In genomic region chr4:151899707-151900384, GRCm38 (mm10) we compare ENCODE assay signal across 13 mouse cellular contexts. TPM values are rescaled to one million over a fixed set of nuclear protein-coding genes. Genes with fewer than 3 reads are reported as not detected.
A peak's percentile ranks its signal among the peaks of the same experiment; 100 is the strongest.
DNase-seq lines count a peak whose midpoint lies in the region; ATAC-seq and TF ChIP-seq lines count a peak whose summit lies in the region.
"Had no signal": no experiment of that assay in that cellular context is flagged by ENCODE, and none has a peak within 500 bp of the region (broad histone marks: within the 10 kb centered on the region; RNA-seq: fewer than 3 reads in every experiment).

No protein-coding gene starts in this region.

- ATAC-seq in CD4-positive, CD25-positive, alpha-beta regulatory T cell, adult 4 months = no peak
- ATAC-seq in granulocyte monocyte progenitor cell, adult 5-6 weeks (replicated peaks; ENCODE audit: poor library complexity, severe bottlenecking) = peak; percentile 40

- H3K9ac ChIP-seq in ES-Bruce4 (ENCODE audit: low read depth, poor library complexity, severe bottlenecking) = no peak overlapping the region
- H3K9ac ChIP-seq: heart, embryonic 13.5 days had no signal

- DNase-seq in CD4-positive, CD25-positive, alpha-beta regulatory T cell, adult 2 months (ENCODE audit: low read depth, low spot score) = peak; percentile 20
- DNase-seq in layer of hippocampus, adult 2 months (ENCODE audit: low spot score in 2 of 2) = no peak
- DNase-seq in layer of hippocampus, adult 9-10 months (ENCODE audit: low spot score) = no peak
- no peak for DNase-seq in layer of hippocampus, postnatal 25 days (ENCODE audit: extremely low spot score in 1 of 2, low spot score in 1 of 2)
- DNase-seq in c-Kit-positive CD71-positive TER-119-positive erythroid progenitor cells, embryonic 14.5 days (ENCODE audit: low spot score) = no peak
- DNase-seq: cerebellum, postnatal 36 days; left cerebral cortex, postnatal 4 days had no signal

- no peak for TF ChIP-seq EP300 in ES-Bruce4 (IDR thresholded peaks at IDR 0.05; ENCODE audit: insufficient read depth, low read depth, low read length)

- H3K4me3 ChIP-seq in layer of hippocampus, adult 2 months = no peak overlapping the region
- no peak overlapping the region for H3K4me3 ChIP-seq in ES-Bruce4 (ENCODE audit: low read depth, low read length)
- H3K4me3 ChIP-seq: erythroblast, embryonic 14.5 days; heart, embryonic 13.5 days had no signal

- TF ChIP-seq POLR2A in ES-Bruce4 (IDR thresholded peaks at IDR 0.05; ENCODE audit: insufficient read depth, low read length) = no peak

- H3K9me3 ChIP-seq in ES-Bruce4 (replicated peaks; ENCODE audit: control insufficient read depth, insufficient read depth, low read length, poor library complexity, severe bottlenecking) = no peaks in the 10 kb centered on the region

- peaks cover 4% of the 10 kb centered on the region for H3K4me1 ChIP-seq in ES-Bruce4 (ENCODE audit: control insufficient read depth, insufficient read depth, low read length)

- no peaks in the 10 kb centered on the region for H3K36me3 ChIP-seq in ES-Bruce4 (ENCODE audit: control insufficient read depth, insufficient read depth, low read length, poor library complexity, severe bottlenecking)
- H3K36me3 ChIP-seq: heart, embryonic 13.5 days had no signal

- H3K27me3 ChIP-seq in ES-Bruce4 (ENCODE audit: control insufficient read depth, insufficient read depth, low read length, poor library complexity, severe bottlenecking) = no peaks in the 10 kb centered on the region
- H3K27me3 ChIP-seq: heart, embryonic 13.5 days had no signal

- peak; percentile 44 for TF ChIP-seq CTCF in layer of hippocampus, adult 2 months (conservative IDR thresholded peaks at IDR 0.05)
- peak; percentile 73 for TF ChIP-seq CTCF in ES-Bruce4 (IDR thresholded peaks at IDR 0.05; ENCODE audit: low read depth, low read length)

- no peak overlapping the region for H3K27ac ChIP-seq in layer of hippocampus, adult 2 months
- H3K27ac ChIP-seq in ES-Bruce4 (ENCODE audit: insufficient read depth, low read length) = no peak overlapping the region
- H3K27ac ChIP-seq: heart, embryonic 13.5 days; macrophage had no signal

RNA-seq across cellular contexts. Expression of gene Dnajc11, which starts 33.6 kb away (rescaled TPM):
- 10 to 100 TPM; 25.8 to 42.0 TPM for polyA plus RNA-seq in CD4-positive, CD25-positive, alpha-beta regulatory T cell, adult 4 months (2017; shearing (Covaris generic))
- total RNA-seq in layer of hippocampus, adult 2 months (2021) = 10 to 100 TPM; 68.2 to 69.1 TPM
- 89.1 and 95.3 TPM in 2 replicates for polyA plus RNA-seq in ES-Bruce4 (2011; ENCODE audit: insufficient read depth, insufficient read length, low read depth, missing spikeins)
- total RNA-seq in granulocyte monocyte progenitor cell, adult 5-6 weeks (2014; fragmentation: Nextera tagmentation) = 73.5 and 77.5 TPM in 2 replicates
- total RNA-seq in granulocyte monocyte progenitor cell, adult 5-6 weeks (2017) = 57.8 and 71.2 TPM in 2 replicates
- 10 to 100 TPM; 62.7 to 69.7 TPM for total RNA-seq in layer of hippocampus, postnatal 25 days (2021)

RNA-seq across cellular contexts. Expression of gene Camta1, which starts 38.2 kb away (rescaled TPM):
- polyA plus RNA-seq in CD4-positive, CD25-positive, alpha-beta regulatory T cell, adult 4 months (2017; shearing (Covaris generic)) = 10 to 100 TPM; 32.6 to 41.5 TPM
- 100 to 1,000 TPM; 275 to 294 TPM for total RNA-seq in layer of hippocampus, adult 2 months (2021)
- polyA plus RNA-seq in ES-Bruce4 (2011; ENCODE audit: insufficient read depth, insufficient read length, low read depth, missing spikeins) = 85.3 and 99.3 TPM in 2 replicates
- total RNA-seq in granulocyte monocyte progenitor cell, adult 5-6 weeks (2014; fragmentation: Nextera tagmentation) = 35.5 and 75.7 TPM in 2 replicates
- total RNA-seq in granulocyte monocyte progenitor cell, adult 5-6 weeks (2017) = 18.5 and 31.9 TPM in 2 replicates
- total RNA-seq in layer of hippocampus, postnatal 25 days (2021) = 100 to 1,000 TPM; 244 to 251 TPM
